Mouse (Mus musculus) hindbrain, embryonic 13.5 days (tissue): ENCODE results near the gene Mitf. TPM values are rescaled to one million over a fixed set of nuclear protein-coding genes. Genes with fewer than 3 reads are reported as not detected.
A peak's percentile ranks its signal among the peaks of the same experiment; 100 is the strongest.

Experiments
- ATAC-seq: fragments of 200-750 bp; cut with Nextera tagmentation; 2 replicates; pipeline ENCODE4 v1.8.0; 2017; ENCODE audit warnings: moderate TSS enrichment; ENCODE audit not compliant: low FRiP score
- H3K27ac ChIP-seq: fragments of 300-500 bp; sonication (generic); 2 replicates; pipeline ENCODE4 v1.5.1; 2015; ENCODE audit warnings: inconsistent platforms, mild to moderate bottlenecking, moderate library complexity
- H3K27me3 ChIP-seq: fragments of 300-500 bp; sonication (generic); 2 replicates; pipeline ENCODE4 v1.6.1; 2015; ENCODE audit warnings: mild to moderate bottlenecking, inconsistent platforms
- H3K36me3 ChIP-seq: fragments of 300-500 bp; sonication (generic); 2 replicates; pipeline ENCODE4 v1.6.1; 2015; ENCODE audit warnings: mild to moderate bottlenecking, inconsistent platforms
- H3K4me1 ChIP-seq: fragments of 300-500 bp; sonication (generic); replicated peaks from 2 replicates; pipeline ENCODE4 v1.6.1; 2015; ENCODE audit warnings: inconsistent platforms
- H3K4me2 ChIP-seq: fragments of 300-500 bp; sonication (generic); 2 replicates; pipeline ENCODE4 v1.6.1; 2015; ENCODE audit warnings: inconsistent platforms, mild to moderate bottlenecking, moderate library complexity
- H3K4me3 ChIP-seq: fragments of 300-500 bp; sonication (generic); 2 replicates; pipeline ENCODE4 v1.5.1; 2015; ENCODE audit warnings: mild to moderate bottlenecking, inconsistent platforms
- H3K9ac ChIP-seq: fragments of 300-500 bp; sonication (generic); 2 replicates; pipeline ENCODE4 v1.6.1; 2015; ENCODE audit warnings: mild to moderate bottlenecking, inconsistent platforms
- H3K9me3 ChIP-seq: fragments of 300-500 bp; sonication (generic); 2 replicates; pipeline ENCODE4 v1.6.1; 2016; ENCODE audit warnings: inconsistent platforms
- whole genome bisulfite sequencing: fragments of 180-500 bp; shearing (Covaris S2); methylation state at CpG from one replicate; pipeline ENCODE4 v1.1.7; 2015; 5-methylcytosine and 5-hydroxymethylcytosine counted together
- polyA plus RNA-seq: library from polyadenylated mRNA; unstranded; fragments of >200 nt; fragmentation: Nextera tagmentation; extraction: Ambion mirVana; gene quantifications from 2 replicates; pipeline ENCODE4 v1.2.1, GENCODE M21; 2015

The Mitf gene
- polyA plus RNA-seq, 1 experiment from 2014 or later: 2.1 TPM

DNA sequence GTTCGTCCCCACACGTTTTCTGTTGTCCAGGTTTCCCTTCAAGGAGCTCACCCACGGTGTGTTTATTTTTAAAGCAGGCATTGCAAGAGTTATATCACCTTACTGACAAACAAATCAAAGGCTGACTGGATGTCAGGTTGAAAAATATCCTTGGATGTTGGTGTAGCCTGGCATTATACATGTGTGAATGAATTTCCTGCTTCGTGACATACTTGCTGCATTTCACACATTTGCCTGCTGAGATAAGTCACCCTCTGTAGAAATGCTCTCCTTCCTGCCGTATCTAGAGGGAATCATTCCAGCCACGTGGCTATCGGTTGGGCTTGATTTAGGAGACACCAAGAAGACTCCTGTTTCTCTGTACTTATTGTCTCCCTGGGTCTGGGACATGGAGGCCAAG is 17.2 kb upstream of the Mitf start:
- Histone ChIP-seq H3K9ac (no peak overlapping the region), H3K27me3 (0 out of 2 replicates have a peak, but pooled peaks cover 4% of the 10 kb centered on the region), H3K4me1 (no peaks in the 10 kb centered on the region), H3K36me3 (no peaks in the 10 kb centered on the region), H3K27ac (no peak overlapping the region), H3K4me2 (no peak overlapping the region), H3K9me3 (no peaks in the 10 kb centered on the region), H3K4me3 (no peak overlapping the region)
- 82% methylated on average over 7 of the region's 7 CpGs for WGBS
- ATAC-seq: no peak

DNA sequence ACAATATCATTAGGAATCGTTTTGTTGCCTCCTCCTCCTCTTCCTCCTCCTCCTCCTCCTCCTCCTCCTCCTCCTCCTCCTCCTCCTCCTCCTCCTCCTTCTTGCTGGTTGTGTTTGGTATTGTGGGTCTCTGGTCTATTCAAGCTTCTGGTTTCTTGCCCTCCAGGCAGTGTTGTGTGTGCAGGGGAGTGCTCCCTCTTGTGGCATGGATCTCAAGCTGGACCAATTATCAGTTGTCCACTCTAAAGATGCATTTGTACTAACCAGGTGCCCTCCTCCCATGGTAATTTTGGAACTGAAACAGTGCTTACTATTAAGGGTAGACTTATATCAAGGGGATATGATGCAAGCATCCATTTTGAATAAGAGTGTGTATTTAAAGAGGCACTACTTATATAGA is 14.7 kb upstream of the Mitf start:
- no peak for ATAC-seq

DNA sequence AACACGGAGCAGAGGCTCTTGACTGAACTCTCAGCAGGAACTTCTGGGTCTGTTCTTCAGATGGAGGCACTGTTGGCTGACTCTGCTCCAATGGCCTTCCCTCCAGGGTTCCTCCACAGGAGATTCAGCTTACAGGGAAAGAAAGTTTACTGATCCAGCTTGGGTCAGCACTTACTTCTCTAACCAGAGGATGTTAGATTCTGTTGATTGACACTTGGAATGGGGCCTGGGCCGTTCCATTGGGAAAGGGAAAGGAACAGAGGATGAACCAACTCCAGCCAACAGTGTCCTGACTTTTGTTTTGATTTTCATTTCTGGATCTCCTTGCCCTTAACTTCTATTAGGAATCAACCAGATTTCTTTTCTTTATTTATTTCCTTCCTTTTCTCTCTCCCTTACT is 11.7 kb upstream of the Mitf start:
- WGBS: 33% methylated on average over 2 of the region's 2 CpGs
- no peak for ATAC-seq
- Histone ChIP-seq H3K27ac (no peak overlapping the region), H3K4me1 (no peaks in the 10 kb centered on the region), H3K4me2 (no peak overlapping the region), H3K36me3 (no peaks in the 10 kb centered on the region), H3K27me3 (0 out of 2 replicates have a peak, but pooled peaks cover 6% of the 10 kb centered on the region), H3K9ac (no peak overlapping the region), H3K9me3 (no peaks in the 10 kb centered on the region), H3K4me3 (no peak overlapping the region)

More for the DNA sequence above, 14.7 kb upstream of the Mitf start:
- WGBS: 50% methylated on average over 1 of the region's 1 CpGs
- 0 out of 2 replicates have a peak, but pooled peaks cover 4% of the 10 kb centered on the region for H3K27me3 ChIP-seq
- H3K36me3 ChIP-seq: no peaks in the 10 kb centered on the region
- H3K9ac ChIP-seq: no peak overlapping the region
- no peak overlapping the region for H3K4me2 ChIP-seq
- no peaks in the 10 kb centered on the region for H3K4me1 ChIP-seq
- no peak overlapping the region for H3K27ac ChIP-seq
- H3K4me3 ChIP-seq: no peak overlapping the region
- H3K9me3 ChIP-seq: no peaks in the 10 kb centered on the region

DNA sequence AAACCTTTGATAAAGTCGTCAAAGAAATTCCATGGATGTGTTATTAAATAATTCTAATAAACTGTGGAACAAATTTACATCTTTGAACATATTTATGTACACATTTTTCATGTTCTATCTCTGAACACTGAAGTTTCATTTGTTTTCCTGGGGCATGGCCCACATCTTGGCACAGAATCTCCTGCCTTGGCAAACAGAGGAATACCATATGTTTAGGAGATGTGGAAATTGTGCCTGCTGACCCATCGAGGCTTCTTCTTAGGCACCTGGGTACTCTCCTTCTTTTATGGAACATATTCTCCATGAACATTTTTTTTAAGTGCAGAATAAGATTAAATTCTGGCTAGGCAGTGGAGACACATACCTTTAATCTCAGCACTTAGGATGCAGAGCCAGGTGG is 6.2 kb upstream of the Mitf start:
- 76% methylated on average over 2 of the region's 2 CpGs for WGBS
- peaks cover 18% of the 10 kb centered on the region; the same call in 1 of the 2 replicates for H3K27me3 ChIP-seq

DNA sequence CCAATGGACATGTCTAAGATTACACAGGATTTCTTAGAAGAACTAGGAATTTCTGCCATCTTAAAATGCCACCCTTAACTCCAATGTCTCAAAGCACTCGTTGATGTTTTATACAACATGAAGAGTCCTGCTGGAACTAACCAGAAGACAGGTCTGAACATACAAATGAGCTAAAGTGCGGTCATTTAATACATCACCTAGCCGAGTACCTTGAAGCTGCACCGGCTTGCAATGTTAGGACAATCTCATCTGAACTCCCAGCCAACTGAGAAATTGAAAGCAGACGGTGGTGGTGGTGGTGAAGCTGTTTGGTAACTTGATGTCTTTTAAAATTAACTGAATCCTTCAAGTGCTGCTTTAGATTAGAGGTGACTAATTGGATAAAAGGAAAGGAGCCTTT is 801 bp upstream of the Mitf start:
- WGBS: 67% methylated on average over 5 of the region's 5 CpGs
- Histone ChIP-seq H3K36me3 (no peaks in the 10 kb centered on the region), H3K27me3 (peaks cover 26% of the 10 kb centered on the region; the same call in 1 of the 2 replicates), H3K9me3 (no peaks in the 10 kb centered on the region), H3K4me1 (peaks cover 11% of the 10 kb centered on the region), H3K9ac (peak overlapping the region; percentile 72; the same call in 1 of the 2 replicates), H3K27ac (no peak overlapping the region), H3K4me2 (peak overlapping the region; percentile 100), H3K4me3 (peak overlapping the region; percentile 68)
- ATAC-seq: no peak

More for the DNA sequence above, 6.2 kb upstream of the Mitf start:
- Histone ChIP-seq H3K9me3 (no peaks in the 10 kb centered on the region), H3K9ac (no peak overlapping the region), H3K27ac (no peak overlapping the region), H3K4me3 (no peak overlapping the region), H3K4me2 (no peak overlapping the region), H3K36me3 (no peaks in the 10 kb centered on the region), H3K4me1 (no peaks in the 10 kb centered on the region)
- ATAC-seq: no peak

DNA sequence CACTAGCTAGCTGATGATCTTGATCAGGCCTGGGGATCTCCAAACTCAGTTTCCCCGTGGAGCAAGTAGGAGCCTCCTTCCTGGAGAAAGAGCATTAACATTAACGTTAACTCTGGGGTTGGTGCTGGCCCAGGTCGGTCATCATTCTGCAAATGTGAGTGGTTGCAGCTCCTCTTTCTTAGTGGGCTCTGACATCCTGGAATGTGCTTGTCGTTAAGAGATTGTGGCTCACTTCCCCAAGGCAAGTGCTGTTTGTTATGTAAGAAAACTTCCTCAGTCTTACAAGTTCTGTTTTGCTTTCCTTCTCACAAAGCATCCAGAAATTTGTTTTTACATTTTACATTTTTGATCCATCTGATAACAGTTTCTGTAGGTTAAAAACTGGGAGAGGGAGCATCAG is 7.3 kb downstream of the Mitf start:
- Histone ChIP-seq H3K27me3 (peaks cover 3% of the 10 kb centered on the region; the same call in 1 of the 2 replicates), H3K9me3 (no peaks in the 10 kb centered on the region), H3K27ac (no peak overlapping the region), H3K9ac (no peak overlapping the region), H3K4me1 (no peaks in the 10 kb centered on the region), H3K36me3 (no peaks in the 10 kb centered on the region), H3K4me2 (no peak overlapping the region), H3K4me3 (no peak overlapping the region)
- 76% methylated on average over 4 of the region's 4 CpGs for WGBS
- ATAC-seq: no peak

DNA sequence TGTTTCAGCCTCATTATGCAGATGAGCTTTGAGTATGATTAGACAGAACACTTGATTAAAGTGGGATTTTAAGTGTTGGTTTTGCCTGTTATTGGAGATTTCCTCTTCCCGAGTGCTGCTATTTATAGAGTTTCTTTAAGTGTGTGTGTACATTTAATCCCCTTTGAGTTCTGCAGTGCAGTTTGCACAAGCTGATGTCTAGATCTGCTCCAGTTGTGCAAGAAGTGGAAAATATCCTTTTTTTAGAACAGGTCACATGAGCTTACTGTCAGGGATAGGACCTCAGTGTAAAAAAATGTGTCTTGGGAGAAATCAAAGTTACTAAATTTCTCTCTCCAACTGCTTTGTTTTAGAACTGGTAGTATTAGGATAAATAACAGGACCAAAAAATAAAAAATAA is 8.9 kb downstream of the Mitf start:
- Histone ChIP-seq H3K36me3 (no peaks in the 10 kb centered on the region), H3K4me3 (no peak overlapping the region), H3K4me2 (no peak overlapping the region), H3K9ac (no peak overlapping the region), H3K4me1 (no peaks in the 10 kb centered on the region), H3K9me3 (no peaks in the 10 kb centered on the region), H3K27ac (no peak overlapping the region), H3K27me3 (no peaks in the 10 kb centered on the region)
- ATAC-seq: no peak
- 75% methylated on average over 1 of the region's 1 CpGs for WGBS

DNA sequence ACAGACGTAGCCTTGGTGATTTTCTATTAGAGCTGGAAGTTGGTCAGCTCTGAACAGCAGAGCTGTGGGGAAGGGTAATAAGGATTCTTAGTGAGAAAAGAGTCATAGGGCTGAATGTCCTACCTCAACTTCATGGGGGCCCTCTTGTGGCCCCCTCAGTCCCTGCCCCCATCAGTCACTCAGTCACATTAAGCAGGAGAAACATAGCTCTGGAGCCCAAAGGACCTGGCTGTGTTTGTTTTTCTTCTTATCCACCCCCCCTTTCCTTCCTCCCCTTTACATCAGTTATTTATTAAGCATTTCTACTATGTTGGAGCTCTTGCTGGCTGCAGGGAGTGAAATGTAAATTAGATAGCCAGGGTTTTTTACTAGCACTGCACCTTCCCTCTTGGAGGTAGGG is 10.0 kb downstream of the Mitf start:
- Histone ChIP-seq H3K4me1 (no peaks in the 10 kb centered on the region), H3K9me3 (no peaks in the 10 kb centered on the region), H3K36me3 (no peaks in the 10 kb centered on the region), H3K27me3 (no peaks in the 10 kb centered on the region), H3K4me3 (no peak overlapping the region), H3K4me2 (no peak overlapping the region), H3K9ac (no peak overlapping the region), H3K27ac (no peak overlapping the region)
- 89% methylated on average over 1 of the region's 1 CpGs for WGBS
- ATAC-seq: no peak

DNA sequence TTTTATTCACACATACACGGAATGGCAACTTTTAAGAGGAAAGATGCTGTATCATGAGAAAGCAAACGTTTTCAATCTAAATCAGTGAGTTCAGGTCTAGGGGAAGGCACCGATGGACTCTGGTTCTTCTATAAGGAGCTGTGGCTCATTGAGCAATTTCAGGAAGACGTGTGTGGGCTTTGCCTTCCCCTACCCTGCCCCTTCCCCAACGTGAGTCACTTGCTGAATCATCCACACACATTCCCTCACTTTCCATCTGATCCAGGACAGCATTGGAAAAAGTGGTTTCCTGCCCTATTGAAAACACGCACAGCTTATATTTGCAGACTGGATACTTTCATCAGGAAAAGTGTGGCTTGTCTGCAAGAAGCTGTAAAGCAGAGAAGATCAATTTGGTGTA is 11.3 kb downstream of the Mitf start:
- Histone ChIP-seq H3K27ac (no peak overlapping the region), H3K4me2 (no peak overlapping the region), H3K4me3 (no peak overlapping the region), H3K9ac (no peak overlapping the region), H3K27me3 (no peaks in the 10 kb centered on the region), H3K4me1 (no peaks in the 10 kb centered on the region), H3K36me3 (no peaks in the 10 kb centered on the region), H3K9me3 (no peaks in the 10 kb centered on the region)
- WGBS: 46% methylated on average over 6 of the region's 6 CpGs
- no peak for ATAC-seq

DNA sequence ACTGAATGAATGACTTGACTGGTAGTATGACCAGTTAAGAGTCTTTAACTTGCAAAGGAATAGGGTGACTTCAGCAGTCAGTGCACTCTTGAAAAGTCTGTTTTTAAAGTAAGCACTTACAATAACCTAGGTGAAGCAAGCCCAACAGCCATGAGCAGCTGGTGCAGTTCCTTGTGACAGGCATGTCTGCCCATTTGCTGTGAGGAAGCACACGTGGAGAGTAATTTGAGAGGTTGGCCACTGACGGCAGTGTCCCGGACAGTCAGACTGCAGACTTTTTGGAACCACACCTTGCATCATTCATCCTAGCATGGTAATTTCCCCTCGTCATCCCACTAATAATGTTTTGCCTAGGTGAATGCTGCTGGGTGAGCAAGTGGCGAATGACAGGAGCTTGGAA is 12.1 kb downstream of the Mitf start:
- no peaks in the 10 kb centered on the region for H3K9me3 ChIP-seq
- no peak for ATAC-seq
- 85% methylated on average over 5 of the region's 5 CpGs for WGBS

DNA sequence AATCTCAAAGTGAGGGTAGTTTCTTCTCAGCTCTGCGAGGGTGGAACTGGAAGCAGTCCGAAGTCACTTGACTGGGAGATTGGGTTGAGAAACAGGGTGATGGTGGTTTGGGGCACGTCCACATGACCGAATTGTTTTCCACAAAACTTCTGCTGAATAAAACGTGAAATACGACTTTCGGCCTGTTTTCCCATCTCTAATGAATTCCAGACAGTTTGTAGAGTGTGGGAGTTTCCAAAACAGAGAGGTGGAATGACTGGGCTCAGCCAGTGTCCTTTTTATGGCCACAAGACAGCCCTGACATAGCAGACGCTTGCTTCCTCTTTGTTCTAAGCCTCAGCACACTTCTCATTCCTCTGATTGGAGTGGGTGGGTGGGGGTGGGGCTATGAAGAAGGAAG is 13.7 kb downstream of the Mitf start:
- WGBS: 77% methylated on average over 8 of the region's 8 CpGs
- ATAC-seq: no peak
- no peak overlapping the region for H3K9ac ChIP-seq
- no peak overlapping the region for H3K27ac ChIP-seq
- H3K36me3 ChIP-seq: no peaks in the 10 kb centered on the region
- H3K4me3 ChIP-seq: no peak overlapping the region
- no peak overlapping the region for H3K4me2 ChIP-seq
- no peaks in the 10 kb centered on the region for H3K9me3 ChIP-seq
- no peaks in the 10 kb centered on the region for H3K27me3 ChIP-seq
- no peaks in the 10 kb centered on the region for H3K4me1 ChIP-seq

More for the DNA sequence above, 12.1 kb downstream of the Mitf start:
- Histone ChIP-seq H3K4me3 (no peak overlapping the region), H3K36me3 (no peaks in the 10 kb centered on the region), H3K27me3 (no peaks in the 10 kb centered on the region), H3K4me1 (no peaks in the 10 kb centered on the region), H3K4me2 (no peak overlapping the region), H3K9ac (no peak overlapping the region), H3K27ac (no peak overlapping the region)

DNA sequence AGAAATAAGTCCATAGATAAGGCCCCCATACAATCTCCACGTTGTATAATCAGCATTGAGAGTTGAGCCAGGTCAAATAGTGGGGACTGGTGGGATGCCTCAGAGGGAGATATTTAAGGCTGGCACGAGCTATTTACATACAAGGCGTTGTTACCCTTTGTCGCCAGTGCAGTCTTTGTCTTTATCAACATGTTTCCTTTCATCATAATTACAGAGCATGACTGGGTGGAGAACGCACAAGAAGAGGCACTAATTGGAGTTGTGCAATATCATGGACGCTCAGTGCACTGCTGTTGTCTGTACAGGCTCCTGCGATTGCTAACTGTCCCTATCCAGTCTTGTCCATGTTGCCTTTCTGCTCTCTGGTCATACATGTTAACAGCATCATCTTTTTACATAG is 15.0 kb downstream of the Mitf start:
- ATAC-seq: no peak

DNA sequence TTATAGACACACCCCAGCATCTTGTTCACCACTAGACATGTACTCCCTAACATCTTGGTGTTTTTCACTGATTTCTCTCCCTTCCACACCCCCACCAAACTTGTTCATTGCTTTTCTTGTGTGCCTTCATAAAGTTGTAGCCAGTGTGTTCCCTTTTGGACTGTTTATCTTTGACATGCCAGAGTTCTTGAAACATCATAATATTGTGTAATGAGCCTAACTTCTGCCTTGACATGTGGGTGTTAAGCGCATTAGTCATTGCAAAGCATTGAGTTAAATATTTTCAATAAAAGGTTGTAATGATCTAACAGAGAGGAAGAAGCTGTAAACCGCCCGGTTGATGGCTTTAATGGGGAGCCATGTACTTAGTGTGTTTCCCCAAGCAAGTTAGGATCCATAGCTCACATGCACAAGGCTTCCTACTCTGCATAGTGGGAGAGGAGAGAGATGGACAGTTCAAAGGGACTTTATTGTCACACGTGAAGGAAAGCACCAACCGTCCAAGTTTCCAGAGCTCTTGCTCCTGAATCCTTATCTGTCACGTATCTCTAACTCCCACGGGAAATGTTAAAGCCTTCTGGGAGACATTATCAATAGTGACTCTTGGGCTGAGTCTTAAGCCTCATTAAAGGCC is 19.9 kb downstream of the Mitf start:
- Histone ChIP-seq H3K4me2 (no peak overlapping the region), H3K9ac (no peak overlapping the region), H3K4me1 (no peaks in the 10 kb centered on the region), H3K27ac (no peak overlapping the region), H3K9me3 (no peaks in the 10 kb centered on the region), H3K27me3 (no peaks in the 10 kb centered on the region), H3K4me3 (no peak overlapping the region), H3K36me3 (no peaks in the 10 kb centered on the region)
- no peak for ATAC-seq
- 92% methylated on average over 7 of the region's 7 CpGs for WGBS

More for the DNA sequence above, 15.0 kb downstream of the Mitf start:
- Histone ChIP-seq H3K9ac (no peak overlapping the region), H3K36me3 (no peaks in the 10 kb centered on the region), H3K27ac (no peak overlapping the region), H3K4me3 (no peak overlapping the region), H3K4me1 (no peaks in the 10 kb centered on the region), H3K27me3 (no peaks in the 10 kb centered on the region), H3K4me2 (no peak overlapping the region), H3K9me3 (no peaks in the 10 kb centered on the region)
- 86% methylated on average over 7 of the region's 7 CpGs for WGBS
